Mouse (Mus musculus) testis, postnatal 14 days (tissue): ENCODE results near the gene Tlr9.

Source experiments
- DNase-seq: peaks from one replicate; pipeline ENCODE4 v3.0.0; 2021; ENCODE audit warnings: low spot score

Tlr9 gene

GRCm38 (mm10) chr9:106203990-106204851 is 18.2 kb upstream of the Tlr9 start:
- peak; percentile 4 for DNase-seq

GRCm38 (mm10) chr9:106205713-106206290 is 16.6 kb upstream of the Tlr9 start:
- DNase-seq = no peak

- DNase-seq = no peak
Observed at GRCm38 (mm10) chr9:106206515-106206914, 15.9 kb upstream of the Tlr9 start.

GRCm38 (mm10) chr9:106208181-106208580 is 14.2 kb upstream of the Tlr9 start:
- DNase-seq = no peak

GRCm38 (mm10) chr9:106209954-106210353 is 12.4 kb upstream of the Tlr9 start:
- DNase-seq = no peak

GRCm38 (mm10) chr9:106210853-106211609 is 11.4 kb upstream of the Tlr9 start:
- DNase-seq = no peak

GRCm38 (mm10) chr9:106211680-106212593 is 10.5 kb upstream of the Tlr9 start:
- DNase-seq = peak; percentile 85

- no peak for DNase-seq
Observed at GRCm38 (mm10) chr9:106212594-106212981, 9.8 kb upstream of the Tlr9 start.

GRCm38 (mm10) chr9:106215341-106216125 is 6.9 kb upstream of the Tlr9 start:
- DNase-seq = no peak

- DNase-seq = no peak
Observed at GRCm38 (mm10) chr9:106216971-106217370, 5.4 kb upstream of the Tlr9 start.

- DNase-seq = no peak
Observed at GRCm38 (mm10) chr9:106220894-106221523, 1.4 kb upstream of the Tlr9 start.

- DNase-seq = no peak
Observed at GRCm38 (mm10) chr9:106222994-106223393, 596 bp downstream of the Tlr9 start.

GRCm38 (mm10) chr9:106225469-106226150 is 3.2 kb downstream of the Tlr9 start:
- no peak for DNase-seq

GRCm38 (mm10) chr9:106226151-106226682 is 3.8 kb downstream of the Tlr9 start:
- no peak for DNase-seq

GRCm38 (mm10) chr9:106227790-106228429 is 5.5 kb downstream of the Tlr9 start:
- no peak for DNase-seq

- DNase-seq = no peak
Observed at GRCm38 (mm10) chr9:106230051-106230733, 7.8 kb downstream of the Tlr9 start.

GRCm38 (mm10) chr9:106230734-106231106 is 8.3 kb downstream of the Tlr9 start:
- DNase-seq = no peak

GRCm38 (mm10) chr9:106231220-106231619 is 8.8 kb downstream of the Tlr9 start:
- DNase-seq = no peak

- DNase-seq = no peak
Observed at GRCm38 (mm10) chr9:106231816-106232215, 9.4 kb downstream of the Tlr9 start.
